Mouse (Mus musculus): ENCODE data around the gene Tnfrsf18. TPM values are rescaled to one million over a fixed set of nuclear protein-coding genes. Genes with fewer than 3 reads are reported as not detected.

The Tnfrsf18 gene
- polyA plus RNA-seq, 2 experiments: 1.9 to 4.7 TPM

- peaks cover 7% of the 10 kb centered on the region for H3K4me1 ChIP-seq (ENCODE audit: control insufficient read depth, insufficient read depth, low read length)
- ATAC-seq (ENCODE audit: low FRiP score, low read depth) (no peak), DNase-seq (ENCODE audit: low spot score) (no peak)
- H3K4me2 ChIP-seq (replicated peaks; ENCODE audit: low read depth, low read length, severe bottlenecking): no peak overlapping the region
- no peak overlapping the region for H3K27ac ChIP-seq (replicated peaks; ENCODE audit: low read depth, low read length)
- no peak for TF ChIP-seq POLR2A (IDR thresholded peaks at IDR 0.05; ENCODE audit: borderline replicate concordance, extremely low read depth, insufficient read depth, insufficient read length)
- WGBS: 91% methylated on average over 7 of the region's 7 CpGs
- H3K27me3 ChIP-seq (ENCODE audit: control insufficient read depth, insufficient read depth, low read length): no peaks in the 10 kb centered on the region
- H3K9me3 ChIP-seq (ENCODE audit: control insufficient read depth, low read length): no peaks in the 10 kb centered on the region
- H3K4me3 ChIP-seq (replicated peaks; ENCODE audit: low read length): no peak overlapping the region
- no peak overlapping the region for H3K9ac ChIP-seq (ENCODE audit: low read depth, low read length, severe bottlenecking)
- H3K36me3 ChIP-seq (ENCODE audit: control insufficient read depth, insufficient read depth, low read length): peaks cover 13% of the 10 kb centered on the region
Observed at GRCm38 (mm10) chr4:156024184-156024583, 1.8 kb upstream of the Tnfrsf18 start.

- Histone ChIP-seq H3K27ac (replicated peaks; ENCODE audit: low read depth, low read length) (no peak overlapping the region), H3K9ac (ENCODE audit: low read depth, low read length, severe bottlenecking) (no peak overlapping the region), H3K9me3 (ENCODE audit: control insufficient read depth, low read length) (no peaks in the 10 kb centered on the region), H3K4me3 (replicated peaks; ENCODE audit: low read length) (no peak overlapping the region), H3K36me3 (ENCODE audit: control insufficient read depth, insufficient read depth, low read length) (peaks cover 9% of the 10 kb centered on the region), H3K4me2 (replicated peaks; ENCODE audit: low read depth, low read length, severe bottlenecking) (no peak overlapping the region), H3K4me1 (ENCODE audit: control insufficient read depth, insufficient read depth, low read length) (peaks cover 25% of the 10 kb centered on the region), H3K27me3 (ENCODE audit: control insufficient read depth, insufficient read depth, low read length) (no peaks in the 10 kb centered on the region)
- WGBS: 94% methylated on average over 7 of the region's 7 CpGs
- no peak for TF ChIP-seq POLR2A (IDR thresholded peaks at IDR 0.05; ENCODE audit: borderline replicate concordance, extremely low read depth, insufficient read depth, insufficient read length)
- ATAC-seq (ENCODE audit: low FRiP score, low read depth) (no peak), DNase-seq (ENCODE audit: low spot score) (no peak)
Observed at GRCm38 (mm10) chr4:156028580-156028979, 2.6 kb downstream of the Tnfrsf18 start.

- TF ChIP-seq POLR2A (IDR thresholded peaks at IDR 0.05; ENCODE audit: borderline replicate concordance, extremely low read depth, insufficient read depth, insufficient read length): no peak
- Histone ChIP-seq H3K4me1 (ENCODE audit: control insufficient read depth, insufficient read depth, low read length) (peaks cover 25% of the 10 kb centered on the region), H3K27me3 (ENCODE audit: control insufficient read depth, insufficient read depth, low read length) (peaks cover 18% of the 10 kb centered on the region), H3K4me3 (replicated peaks; ENCODE audit: low read length) (peak overlapping the region; percentile 51), H3K4me2 (replicated peaks; ENCODE audit: low read depth, low read length, severe bottlenecking) (peak overlapping the region; percentile 80), H3K36me3 (ENCODE audit: control insufficient read depth, insufficient read depth, low read length) (peaks cover 9% of the 10 kb centered on the region), H3K9me3 (ENCODE audit: control insufficient read depth, low read length) (no peaks in the 10 kb centered on the region), H3K9ac (ENCODE audit: low read depth, low read length, severe bottlenecking) (peak overlapping the region; percentile 62), H3K27ac (replicated peaks; ENCODE audit: low read depth, low read length) (no peak overlapping the region; the same call in 1 of the 2 replicates)
- ATAC-seq (ENCODE audit: low FRiP score, low read depth): no peak
- WGBS: 66% methylated on average over 9 of the region's 9 CpGs
- no peak for DNase-seq (ENCODE audit: low spot score)
Observed at GRCm38 (mm10) chr4:156030651-156031118, 4.7 kb downstream of the Tnfrsf18 start.

- ATAC-seq (ENCODE audit: low FRiP score, low read depth): peak; percentile 34; the same call in 1 of the 2 replicates
- WGBS: 6% methylated on average over 7 of the region's 7 CpGs
- Histone ChIP-seq H3K4me3 (replicated peaks; ENCODE audit: low read length) (peak overlapping the region; percentile 51), H3K4me2 (replicated peaks; ENCODE audit: low read depth, low read length, severe bottlenecking) (peak overlapping the region; percentile 80), H3K9me3 (ENCODE audit: control insufficient read depth, low read length) (no peaks in the 10 kb centered on the region), H3K27me3 (ENCODE audit: control insufficient read depth, insufficient read depth, low read length) (peaks cover 24% of the 10 kb centered on the region), H3K36me3 (ENCODE audit: control insufficient read depth, insufficient read depth, low read length) (peaks cover 9% of the 10 kb centered on the region), H3K27ac (replicated peaks; ENCODE audit: low read depth, low read length) (peak overlapping the region; percentile 89), H3K4me1 (ENCODE audit: control insufficient read depth, insufficient read depth, low read length) (peaks cover 20% of the 10 kb centered on the region), H3K9ac (ENCODE audit: low read depth, low read length, severe bottlenecking) (peak overlapping the region; percentile 62)
- DNase-seq (ENCODE audit: low spot score): no peak
- TF ChIP-seq POLR2A (IDR thresholded peaks at IDR 0.05; ENCODE audit: borderline replicate concordance, extremely low read depth, insufficient read depth, insufficient read length): no peak
Observed at GRCm38 (mm10) chr4:156031255-156031592, 5.3 kb downstream of the Tnfrsf18 start.

GRCm38 (mm10) chr4:156031593-156032391 is 5.8 kb downstream of the Tnfrsf18 start:
- peaks cover 9% of the 10 kb centered on the region for H3K36me3 ChIP-seq (ENCODE audit: control insufficient read depth, insufficient read depth, low read length)
- peak overlapping the region; percentile 62 for H3K9ac ChIP-seq (ENCODE audit: low read depth, low read length, severe bottlenecking)
- peak overlapping the region; percentile 51 for H3K4me3 ChIP-seq (replicated peaks; ENCODE audit: low read length)
- peak; percentile 90 for DNase-seq (ENCODE audit: low spot score)
- peak overlapping the region; percentile 89 for H3K27ac ChIP-seq (replicated peaks; ENCODE audit: low read depth, low read length)
- H3K4me2 ChIP-seq (replicated peaks; ENCODE audit: low read depth, low read length, severe bottlenecking): peak overlapping the region; percentile 80
- peaks cover 24% of the 10 kb centered on the region for H3K27me3 ChIP-seq (ENCODE audit: control insufficient read depth, insufficient read depth, low read length)
- H3K4me1 ChIP-seq (ENCODE audit: control insufficient read depth, insufficient read depth, low read length): peaks cover 18% of the 10 kb centered on the region
- TF ChIP-seq POLR2A (IDR thresholded peaks at IDR 0.05; ENCODE audit: borderline replicate concordance, extremely low read depth, insufficient read depth, insufficient read length): 0 out of 2 replicates have a peak, but pooled peaks have one; percentile 52
- no peaks in the 10 kb centered on the region for H3K9me3 ChIP-seq (ENCODE audit: control insufficient read depth, low read length)
- ATAC-seq (ENCODE audit: low FRiP score, low read depth): peak; percentile 93
- under 1% methylated on average over 24 of the region's 24 CpGs for WGBS

Data from limb, embryonic 14.5 days (tissue).